Mouse (Mus musculus) myocyte (in vitro differentiated cells): ENCODE data around the gene Naaa.

Experiments
- POLR2A ChIP-seq: IDR thresholded peaks from one replicate; pipeline ENCODE4 v1.6.1; 2011; ENCODE audit warnings: low read depth, mild to moderate bottlenecking, control low read depth, moderate library complexity; ENCODE audit not compliant: insufficient read length
- REST ChIP-seq: IDR thresholded peaks from one replicate; pipeline ENCODE4 v1.6.1; 2011; ENCODE audit warnings: mild to moderate bottlenecking, control low read depth, moderate library complexity; ENCODE audit not compliant: insufficient read depth, insufficient read length
- USF1 ChIP-seq: IDR thresholded peaks from one replicate; pipeline ENCODE4 v1.6.1; 2011; ENCODE audit warnings: low read depth, mild to moderate bottlenecking, control low read depth, moderate library complexity

GRCm38 (mm10) chr5:92270496-92270895 is 7.5 kb downstream of the Naaa start:
- TF ChIP-seq USF1 (no peak), POLR2A (no peak), REST (no peak)
